Mouse (Mus musculus) fibroblast of lung, adult 2 months (primary cell): ENCODE results near the gene Erc1.
A peak's percentile ranks its signal among the peaks of the same experiment; 100 is the strongest.

Experiments
- DNase-seq: peaks from one replicate; pipeline ENCODE4 v3.0.0-alpha.2; 2011; ENCODE audit warnings: low read depth

Gene Erc1

GRCm38 (mm10) chr6:119585652-119586375, 262.2 kb downstream of the Erc1 start:
- DNase-seq, result peak; percentile 53

GRCm38 (mm10) chr6:119584061-119584460, 263.9 kb downstream of the Erc1 start:
- DNase-seq, result no peak

- DNase-seq, result no peak
These were observed 264.8 kb downstream of the Erc1 start for GRCm38 (mm10) chr6:119583165-119583564.

GRCm38 (mm10) chr6:119576706-119577105, 271.3 kb downstream of the Erc1 start:
- no peak for DNase-seq

GRCm38 (mm10) chr6:119575331-119575730, 272.6 kb downstream of the Erc1 start:
- no peak for DNase-seq

GRCm38 (mm10) chr6:119572296-119572695, 275.7 kb downstream of the Erc1 start:
- no peak for DNase-seq

GRCm38 (mm10) chr6:119570797-119571196, 277.2 kb downstream of the Erc1 start:
- no peak for DNase-seq

- DNase-seq, result no peak
These were observed 279.6 kb downstream of the Erc1 start for GRCm38 (mm10) chr6:119568339-119568738.

GRCm38 (mm10) chr6:119565451-119566379, 282.3 kb downstream of the Erc1 start:
- no peak for DNase-seq

GRCm38 (mm10) chr6:119562558-119562957, 285.4 kb downstream of the Erc1 start:
- DNase-seq, result no peak

GRCm38 (mm10) chr6:119558855-119559254, 289.1 kb downstream of the Erc1 start:
- no peak for DNase-seq

- no peak for DNase-seq
These were observed 293.5 kb downstream of the Erc1 start for GRCm38 (mm10) chr6:119554439-119554838.

GRCm38 (mm10) chr6:119544518-119544864, 303.5 kb downstream of the Erc1 start:
- DNase-seq, result no peak

- DNase-seq, result no peak
These were observed 304.0 kb downstream of the Erc1 start, which contains the start of gene Wnt5b for GRCm38 (mm10) chr6:119543803-119544517. Gene Wnt5b (minus strand): TSS chr6:119544347.

GRCm38 (mm10) chr6:119543456-119543802, 304.5 kb downstream of the Erc1 start:
- no peak for DNase-seq

- DNase-seq, result no peak
These were observed 312.1 kb downstream of the Erc1 start for GRCm38 (mm10) chr6:119535867-119536266.

- DNase-seq, result no peak
These were observed 314.7 kb downstream of the Erc1 start for GRCm38 (mm10) chr6:119533170-119533709.

- no peak for DNase-seq
These were observed 318.3 kb downstream of the Erc1 start for GRCm38 (mm10) chr6:119529659-119530058.

GRCm38 (mm10) chr6:119526498-119526897, 321.5 kb downstream of the Erc1 start:
- no peak for DNase-seq

- DNase-seq, result no peak
These were observed 326.0 kb downstream of the Erc1 start for GRCm38 (mm10) chr6:119521931-119522391.

- DNase-seq, result peak; percentile 26
These were observed 326.5 kb downstream of the Erc1 start for GRCm38 (mm10) chr6:119521482-119521900.
